Mouse (Mus musculus) effector memory CD4-positive, alpha-beta T cell, adult 7 months (primary cell): Measurements from ENCODE around the gene Zc3h12b. TPM values are rescaled to one million over a fixed set of nuclear protein-coding genes. Genes with fewer than 3 reads are reported as not detected.

ENCODE experiments used
- polyA plus RNA-seq: library from polyadenylated mRNA; unstranded; fragments of 100-300 nt; shearing (Covaris generic); gene quantifications from one replicate; pipeline ENCODE4 v1.2.1, GENCODE M21; 2017

Gene Zc3h12b
- 0.84 TPM for polyA plus RNA-seq

GRCm38 (mm10) chrX:95711227-95712111 is at the start of gene Zc3h12b:
Zc3h12b (plus strand) TSS chrX:95711678.

GRCm38 (mm10) chrX:95956497-95957293 is 245.2 kb downstream of the Zc3h12b start, which contains the start of gene Las1l:
Las1l (minus strand) TSS chrX:95956962.

Other genes with a start within 250 kb of the Zc3h12b start
- not detected for gene Asb12, start 153.7 kb upstream of the Zc3h12b start, polyA plus RNA-seq
- gene Pfn5, start 153.6 kb upstream of the Zc3h12b start, polyA plus RNA-seq = not detected
- 2.1 TPM for gene Zc4h2, start 53.2 kb upstream of the Zc3h12b start, polyA plus RNA-seq
- gene Las1l, start 245.3 kb downstream of the Zc3h12b start, polyA plus RNA-seq = 133 TPM